Mouse (Mus musculus) ovary, adult 18-20 months (tissue): ENCODE data around the gene Vmn1r226.

Experiments
- DNase-seq: peaks from one replicate; pipeline ENCODE4 v3.0.0; 2022; ENCODE audit warnings: low spot score, mixed read lengths

Gene Vmn1r226

DNA sequence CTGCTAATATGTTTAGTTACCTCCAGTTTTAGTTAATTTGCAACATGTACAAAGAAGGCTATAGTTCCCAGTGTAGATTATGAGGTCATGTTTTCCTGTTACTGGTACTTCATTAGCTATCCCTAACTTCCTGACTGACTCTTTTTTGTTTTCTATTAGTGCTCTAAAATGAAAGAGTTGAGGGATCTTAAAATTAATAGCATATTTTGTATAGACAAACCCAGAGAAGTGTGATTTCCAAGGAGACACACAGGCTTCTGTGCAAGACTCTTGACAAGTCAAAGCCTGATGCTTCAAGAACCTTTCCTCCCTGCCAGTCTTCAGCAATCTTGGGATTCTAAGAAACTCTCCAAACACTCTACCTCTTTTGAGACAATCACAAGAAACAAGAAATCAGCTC lies at the start of gene Vmn1r226:
TSS of gene Vmn1r226 (plus strand) at position 301 of the 400 bp plus-strand sequence.
- no peak for DNase-seq

DNA sequence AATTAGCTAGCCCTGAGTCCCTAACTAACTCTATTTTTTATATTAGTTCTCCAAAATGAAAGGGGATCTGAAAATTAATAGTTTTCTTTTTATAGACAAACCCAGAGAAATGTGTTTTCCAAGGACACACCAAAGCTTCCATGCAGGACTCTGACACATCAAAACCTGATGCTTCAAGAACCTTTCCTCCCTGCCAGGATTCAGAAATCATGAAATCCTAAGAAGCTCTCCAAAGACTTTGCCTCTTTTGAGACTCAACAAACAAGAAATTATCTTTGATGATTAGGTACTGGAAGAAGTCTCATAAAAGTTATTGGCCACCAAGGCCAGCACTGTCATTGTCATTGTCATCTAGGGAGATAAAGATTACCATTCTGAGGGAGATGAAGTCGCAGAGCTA lies 46.9 kb downstream of the Vmn1r226 start, which contains the start of gene Vmn1r227:
TSS of gene Vmn1r227 (plus strand) at position 301 of the 400 bp plus-strand sequence.
- DNase-seq: no peak
